Mouse (Mus musculus) hindbrain, embryonic 14.5 days (tissue): ENCODE measurements around the gene Sbk3. TPM values are rescaled to one million over a fixed set of nuclear protein-coding genes. Genes with fewer than 3 reads are reported as not detected.

Experiments
- ATAC-seq: fragments of 200-750 bp; cut with Nextera tagmentation; 2 replicates; pipeline ENCODE4 v1.8.0; 2017; ENCODE audit warnings: moderate number of reproducible peaks, mild to moderate bottlenecking, moderate TSS enrichment, moderate library complexity; ENCODE audit not compliant: low FRiP score
- DNase-seq: peaks from one replicate; pipeline ENCODE4 v3.0.0-alpha.2; 2015; ENCODE audit warnings: low spot score
- H3K27ac ChIP-seq: fragments of 300-500 bp; sonication (generic); 2 replicates; pipeline ENCODE4 v1.5.1; 2014; ENCODE audit warnings: mild to moderate bottlenecking, moderate library complexity
- H3K27me3 ChIP-seq: fragments of 300-500 bp; sonication (generic); 2 replicates; pipeline ENCODE4 v1.6.1; 2014; ENCODE audit warnings: mild to moderate bottlenecking, low read length, mixed read lengths; ENCODE audit not compliant: control insufficient read depth, insufficient read depth
- H3K36me3 ChIP-seq: fragments of 300-500 bp; sonication (generic); replicated peaks from 2 replicates; pipeline ENCODE4 v1.6.1; 2014; ENCODE audit not compliant: control insufficient read depth, insufficient read depth
- H3K4me1 ChIP-seq: fragments of 300-500 bp; sonication (generic); replicated peaks from 2 replicates; pipeline ENCODE4 v1.6.1; 2014; ENCODE audit warnings: antibody characterized with exemption, low read length, mixed read lengths; ENCODE audit not compliant: control insufficient read depth, insufficient read depth
- H3K4me2 ChIP-seq: fragments of 300-500 bp; sonication (generic); replicated peaks from 2 replicates; pipeline ENCODE4 v1.6.1; 2014; ENCODE audit warnings: mild to moderate bottlenecking, moderate library complexity
- H3K4me3 ChIP-seq: fragments of 300-500 bp; sonication (generic); replicated peaks from 2 replicates; pipeline ENCODE4 v1.5.1; 2014; ENCODE audit warnings: mild to moderate bottlenecking, low read length
- H3K9ac ChIP-seq: fragments of 300-500 bp; sonication (generic); 2 replicates; pipeline ENCODE4 v1.6.1; 2014
- H3K9me3 ChIP-seq: fragments of 300-500 bp; sonication (generic); 2 replicates; pipeline ENCODE4 v1.6.1; 2016; ENCODE audit warnings: low read length; ENCODE audit not compliant: control insufficient read depth
- WGBS: fragments of 180-500 bp; shearing (Covaris S2); extraction: QIAGEN DNeasy Blood & Tissue Kit; methylation state at CpG from one replicate; pipeline ENCODE4 v1.1.7; 2014; 5-methylcytosine and 5-hydroxymethylcytosine counted together
- polyA plus RNA-seq: library from polyadenylated mRNA; unstranded; fragments of >200 nt; fragmentation: Nextera tagmentation; extraction: Ambion mirVana; gene quantifications from 2 replicates; pipeline ENCODE4 v1.2.1, GENCODE M21; 2014

The Sbk3 gene
- polyA plus RNA-seq, 1 experiment from 2014 or later = 0.39 TPM

GRCm38 (mm10) chr7:4993999-4994788 is 23.2 kb upstream of the Sbk3 start:
- Histone ChIP-seq H3K9me3 (no peaks in the 10 kb centered on the region), H3K27ac (no peak overlapping the region), H3K4me3 (peak overlapping the region; percentile 84), H3K9ac (peak overlapping the region; percentile 93), H3K4me2 (peak overlapping the region; percentile 83), H3K4me1 (peaks cover 31% of the 10 kb centered on the region), H3K27me3 (no peaks in the 10 kb centered on the region), H3K36me3 (peaks cover 23% of the 10 kb centered on the region)
- DNase-seq (no peak), ATAC-seq (no peak)
- 50% methylated on average over 57 of the region's 59 CpGs for WGBS

- H3K4me2 ChIP-seq = peak overlapping the region; percentile 83
- WGBS = 34% methylated on average over 55 of the region's 55 CpGs
- H3K27ac ChIP-seq = no peak overlapping the region
- peak overlapping the region; percentile 93 for H3K9ac ChIP-seq
- peak overlapping the region; percentile 84 for H3K4me3 ChIP-seq
- H3K27me3 ChIP-seq = no peaks in the 10 kb centered on the region
- no peak for DNase-seq
- peaks cover 23% of the 10 kb centered on the region for H3K36me3 ChIP-seq
- H3K9me3 ChIP-seq = no peaks in the 10 kb centered on the region
- peaks cover 31% of the 10 kb centered on the region for H3K4me1 ChIP-seq
- no peak for ATAC-seq
Observed at GRCm38 (mm10) chr7:4993347-4993998, 22.5 kb upstream of the Sbk3 start.

GRCm38 (mm10) chr7:4988250-4988649 is 17.3 kb upstream of the Sbk3 start:
- Histone ChIP-seq H3K4me1 (peaks cover 5% of the 10 kb centered on the region; the same call in 1 of the 2 replicates), H3K36me3 (peaks cover 12% of the 10 kb centered on the region), H3K4me2 (no peak overlapping the region), H3K27ac (no peak overlapping the region), H3K9ac (no peak overlapping the region), H3K4me3 (no peak overlapping the region), H3K9me3 (no peaks in the 10 kb centered on the region), H3K27me3 (peaks cover 3% of the 10 kb centered on the region; the same call in 1 of the 2 replicates)
- WGBS = 75% methylated on average over 2 of the region's 2 CpGs
- ATAC-seq (no peak), DNase-seq (no peak)

GRCm38 (mm10) chr7:4976832-4977231 is 5.9 kb upstream of the Sbk3 start:
- no peak overlapping the region for H3K4me3 ChIP-seq
- no peaks in the 10 kb centered on the region for H3K27me3 ChIP-seq
- H3K36me3 ChIP-seq = no peaks in the 10 kb centered on the region
- DNase-seq = no peak
- WGBS = 94% methylated on average over 7 of the region's 7 CpGs
- no peak overlapping the region for H3K27ac ChIP-seq
- H3K9me3 ChIP-seq = no peaks in the 10 kb centered on the region
- H3K4me2 ChIP-seq = no peak overlapping the region
- no peak overlapping the region for H3K9ac ChIP-seq
- H3K4me1 ChIP-seq = no peaks in the 10 kb centered on the region
- no peak for ATAC-seq

- 80% methylated on average over 4 of the region's 4 CpGs for WGBS
- ATAC-seq = no peak
- no peaks in the 10 kb centered on the region for H3K4me1 ChIP-seq
Observed at GRCm38 (mm10) chr7:4975455-4975854, 4.5 kb upstream of the Sbk3 start.

GRCm38 (mm10) chr7:4972321-4973047 is 1.5 kb upstream of the Sbk3 start:
- Histone ChIP-seq H3K27me3 (no peaks in the 10 kb centered on the region), H3K36me3 (no peaks in the 10 kb centered on the region), H3K9me3 (no peaks in the 10 kb centered on the region), H3K4me2 (no peak overlapping the region), H3K27ac (no peak overlapping the region), H3K4me3 (no peak overlapping the region), H3K4me1 (no peaks in the 10 kb centered on the region), H3K9ac (no peak overlapping the region)
- DNase-seq = no peak
- no peak for ATAC-seq
- WGBS = 83% methylated on average over 18 of the region's 18 CpGs

More at GRCm38 (mm10) chr7:4975455-4975854, 4.5 kb upstream of the Sbk3 start:
- Histone ChIP-seq H3K9me3 (no peaks in the 10 kb centered on the region), H3K4me2 (no peak overlapping the region), H3K4me3 (no peak overlapping the region), H3K27ac (no peak overlapping the region), H3K36me3 (no peaks in the 10 kb centered on the region), H3K27me3 (no peaks in the 10 kb centered on the region), H3K9ac (no peak overlapping the region)
- no peak for DNase-seq

GRCm38 (mm10) chr7:4971710-4972109 is 742 bp upstream of the Sbk3 start:
- no peaks in the 10 kb centered on the region for H3K27me3 ChIP-seq
- WGBS = 34% methylated on average over 7 of the region's 7 CpGs
- H3K9ac ChIP-seq = no peak overlapping the region
- no peaks in the 10 kb centered on the region for H3K4me1 ChIP-seq
- no peaks in the 10 kb centered on the region for H3K9me3 ChIP-seq
- no peak overlapping the region for H3K4me3 ChIP-seq
- no peaks in the 10 kb centered on the region for H3K36me3 ChIP-seq
- ATAC-seq = no peak
- no peak for DNase-seq
- H3K4me2 ChIP-seq = no peak overlapping the region
- no peak overlapping the region for H3K27ac ChIP-seq

- ATAC-seq (no peak), DNase-seq (no peak)
- Histone ChIP-seq H3K27me3 (no peaks in the 10 kb centered on the region), H3K4me1 (no peaks in the 10 kb centered on the region), H3K9ac (no peak overlapping the region), H3K36me3 (no peaks in the 10 kb centered on the region), H3K27ac (no peak overlapping the region), H3K4me2 (no peak overlapping the region), H3K4me3 (no peak overlapping the region), H3K9me3 (no peaks in the 10 kb centered on the region)
- WGBS = 84% methylated on average over 5 of the region's 5 CpGs
Observed at GRCm38 (mm10) chr7:4964988-4965387, 6.0 kb downstream of the Sbk3 start.

GRCm38 (mm10) chr7:4964272-4964671 is 6.7 kb downstream of the Sbk3 start, which contains the start of gene Sbk2:
TSS of gene Sbk2 (minus strand) at chr7:4964406.
- Histone ChIP-seq H3K27ac (no peak within 1 kb of the TSS), H3K36me3 (no peaks in the 10 kb centered on the region), H3K4me2 (no peak within 1 kb of the TSS), H3K9me3 (no peaks in the 10 kb centered on the region), H3K9ac (no peak within 1 kb of the TSS), H3K4me1 (no peaks in the 10 kb centered on the region), H3K4me3 (no peak within 1 kb of the TSS), H3K27me3 (no peaks in the 10 kb centered on the region)
- WGBS = 7% methylated on average over 10 of the region's 10 CpGs
- DNase-seq (peak; percentile 44), ATAC-seq (peak; percentile 64; the same call in 1 of the 2 replicates)
